Mouse (Mus musculus) large intestine, adult 2 months (tissue): ENCODE measurements around the gene Lipo1. TPM values are rescaled to one million over a fixed set of nuclear protein-coding genes. Genes with fewer than 3 reads are reported as not detected.
"Not testable (repeated sequence)": the region's sequence is repeated elsewhere in the genome, so short reads cannot be mapped to it uniquely, and the experiment has no call there.

Experiments used
- DNase-seq: peaks from one replicate; pipeline ENCODE4 v3.0.0-alpha.2; 2012; ENCODE audit warnings: low read depth, low spot score
- WGBS: fragments of 180-500 bp; shearing (Covaris S2); methylation state at CpG from one replicate; pipeline ENCODE4 v1.1.7; 2018; 5-methylcytosine and 5-hydroxymethylcytosine counted together
- polyA plus RNA-seq: library from polyadenylated mRNA; depleted of rRNA; stranded (reverse); fragments of >200 nt; gene quantifications from 2 replicates; pipeline ENCODE4 v1.2.3, GENCODE M21; 2012; rRNA removed

Lipo1 gene
- not detected in 2 replicates for polyA plus RNA-seq

- DNase-seq: not testable (repeated sequence)
Observed at GRCm38 (mm10) chr19:33787359-33787758, at the start of gene Lipo1. Gene Lipo1, minus strand, starts transcription at chr19:33787459.

- whole genome bisulfite sequencing: 85% methylated on average over 12 of the region's 12 CpGs
Observed at GRCm38 (mm10) chr19:33786576-33787277, 532 bp downstream of the Lipo1 start.

GRCm38 (mm10) chr19:33761287-33762086, 25.8 kb downstream of the Lipo1 start, which contains the start of gene Lipo3:
Gene Lipo3, minus strand, starts transcription at chr19:33761951.
- not testable (repeated sequence) for DNase-seq
- 57% methylated on average over 13 of the region's 41 CpGs for WGBS

More at GRCm38 (mm10) chr19:33786576-33787277, 532 bp downstream of the Lipo1 start:
- no peak for DNase-seq

DNA sequence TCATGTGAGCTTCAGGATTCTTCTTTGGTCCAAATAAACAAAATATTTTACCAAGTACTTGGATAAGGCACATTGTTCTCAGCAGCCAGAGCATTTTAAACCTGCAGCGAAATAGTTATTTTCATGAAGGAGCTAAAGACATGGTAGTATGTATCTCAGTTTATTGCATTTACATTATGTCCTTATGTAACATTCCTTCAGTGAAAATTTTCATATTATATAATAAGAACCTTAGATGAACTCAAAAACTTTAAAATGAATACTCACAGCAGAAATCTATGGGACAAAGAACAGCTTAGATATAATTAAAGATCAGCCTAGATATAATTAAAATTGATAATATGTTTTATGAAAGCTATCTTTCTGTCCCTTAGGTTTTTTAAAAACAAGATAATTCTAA, 36.0 kb downstream of the Lipo1 start, which contains the start of gene Lipo2:
Lipo2 (minus strand) TSS at position 101 of the 400 bp plus-strand sequence.
- WGBS: 90% methylated on average over 1 of the region's 1 CpGs
- DNase-seq: not testable (repeated sequence)

Other genes with a start within 250 kb of the Lipo1 start
- gene Gm8978, start 162.2 kb downstream of the Lipo1 start, polyA plus RNA-seq: not detected in 2 replicates
- gene Lipo2, start 36.1 kb downstream of the Lipo1 start, polyA plus RNA-seq: not detected in 2 replicates
- 2.1 and 2.7 TPM in 2 replicates for gene Lipo3, start 25.5 kb downstream of the Lipo1 start, polyA plus RNA-seq
- gene Lipf, start 173.7 kb upstream of the Lipo1 start, polyA plus RNA-seq: not detected in 2 replicates
- 0.07 and 0.15 TPM in 2 replicates for gene Lipk, start 220.8 kb upstream of the Lipo1 start, polyA plus RNA-seq